Mouse (Mus musculus): Measurements from ENCODE around the gene Adcy2. TPM values are rescaled to one million over a fixed set of nuclear protein-coding genes. Genes with fewer than 3 reads are reported as not detected.
A peak's percentile ranks its signal among the peaks of the same experiment; 100 is the strongest.

The Adcy2 gene
- polyA plus RNA-seq, 1 experiment from 2014 or later, result 7.8 TPM

DNA sequence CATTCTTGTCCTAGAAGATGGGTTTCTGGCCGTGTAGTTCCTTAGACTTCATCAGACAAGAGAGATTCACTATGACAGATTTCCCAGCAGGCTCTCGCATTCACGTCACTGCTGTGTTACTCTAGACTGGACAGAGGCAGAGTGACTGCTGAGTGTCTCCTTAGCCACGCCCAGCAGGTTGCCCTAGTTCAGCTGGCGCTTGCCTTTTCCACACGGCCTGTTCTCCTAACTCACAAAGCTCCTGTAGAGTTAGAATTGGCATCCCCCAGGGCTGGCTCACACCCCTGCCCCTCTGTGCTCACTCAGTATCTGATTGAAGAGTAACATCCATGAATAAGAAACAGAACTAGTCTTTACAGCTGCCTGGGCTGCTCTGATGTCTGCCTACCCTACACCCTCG, 413.9 kb downstream of the Adcy2 start:
- Histone ChIP-seq H3K36me3 (ENCODE audit: control insufficient read depth, insufficient read depth, low read length) (peaks cover 20% of the 10 kb centered on the region; the same call in 1 of the 2 replicates), H3K4me3 (ENCODE audit: low read depth, low read length) (no peak overlapping the region), H3K9me3 (ENCODE audit: control insufficient read depth, low read length) (no peaks in the 10 kb centered on the region), H3K4me2 (ENCODE audit: low read depth) (no peak overlapping the region), H3K27ac (ENCODE audit: low read depth, low read length) (no peak overlapping the region), H3K9ac (ENCODE audit: low read length) (no peak overlapping the region), H3K27me3 (ENCODE audit: control insufficient read depth, insufficient read depth, low read length) (no peaks in the 10 kb centered on the region), H3K4me1 (ENCODE audit: control insufficient read depth, insufficient read depth, low read length) (0 out of 2 replicates have a peak, but pooled peaks cover 2% of the 10 kb centered on the region)
- 89% methylated on average over 7 of the region's 7 CpGs for WGBS
- no peak for ATAC-seq (ENCODE audit: insufficient read depth, low FRiP score, low TSS enrichment)
- no peak for DNase-seq (ENCODE audit: low spot score)

DNA sequence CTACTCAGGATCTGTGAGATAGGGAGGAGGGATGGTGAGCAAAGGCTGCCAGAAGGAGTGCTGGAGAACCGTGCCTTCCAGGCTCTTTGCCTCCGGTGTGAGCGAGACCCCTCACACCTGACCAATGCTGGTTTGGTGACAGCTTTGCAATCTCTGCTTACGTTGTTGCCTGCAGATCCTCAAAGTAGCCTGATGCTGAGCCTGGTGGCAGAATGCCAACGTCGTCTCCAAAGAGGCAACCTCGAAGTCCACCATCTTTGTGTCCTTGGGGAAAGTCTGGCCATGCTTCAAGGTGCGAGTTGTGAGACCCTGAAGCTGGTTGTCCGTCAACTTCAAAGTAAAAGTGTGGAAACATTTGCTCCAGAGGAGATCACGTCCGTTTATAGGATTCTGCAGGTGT, 415.4 kb downstream of the Adcy2 start:
- Histone ChIP-seq H3K36me3 (ENCODE audit: control insufficient read depth, insufficient read depth, low read length) (peaks cover 16% of the 10 kb centered on the region; the same call in 1 of the 2 replicates), H3K4me3 (ENCODE audit: low read depth, low read length) (no peak overlapping the region), H3K9ac (ENCODE audit: low read length) (no peak overlapping the region), H3K4me1 (ENCODE audit: control insufficient read depth, insufficient read depth, low read length) (0 out of 2 replicates have a peak, but pooled peaks cover 2% of the 10 kb centered on the region), H3K9me3 (ENCODE audit: control insufficient read depth, low read length) (no peaks in the 10 kb centered on the region), H3K4me2 (ENCODE audit: low read depth) (no peak overlapping the region), H3K27ac (ENCODE audit: low read depth, low read length) (no peak overlapping the region), H3K27me3 (ENCODE audit: control insufficient read depth, insufficient read depth, low read length) (no peaks in the 10 kb centered on the region)
- DNase-seq (ENCODE audit: low spot score) (no peak), ATAC-seq (ENCODE audit: insufficient read depth, low FRiP score, low TSS enrichment) (no peak)
- WGBS, result 92% methylated on average over 11 of the region's 11 CpGs

DNA sequence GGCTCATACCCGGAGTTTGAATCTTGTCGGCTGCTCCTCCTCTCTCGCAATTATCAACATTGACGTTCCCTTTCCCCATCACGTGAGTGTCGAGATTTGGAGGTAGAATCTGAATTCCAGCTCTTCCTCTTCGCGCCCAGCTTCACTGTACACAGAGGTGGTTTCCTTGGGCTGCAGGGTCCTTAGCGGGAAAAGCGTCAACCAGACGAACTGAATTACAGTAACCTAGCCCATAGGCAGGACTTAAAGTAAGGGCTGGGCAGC, 416.9 kb downstream of the Adcy2 start:
- peak; percentile 24 for DNase-seq (ENCODE audit: low spot score)
- Histone ChIP-seq H3K4me3 (ENCODE audit: low read depth, low read length) (peak overlapping the region; percentile 72), H3K9ac (ENCODE audit: low read length) (peak overlapping the region; percentile 68), H3K4me1 (ENCODE audit: control insufficient read depth, insufficient read depth, low read length) (0 out of 2 replicates have a peak, but pooled peaks cover 2% of the 10 kb centered on the region), H3K36me3 (ENCODE audit: control insufficient read depth, insufficient read depth, low read length) (peaks cover 8% of the 10 kb centered on the region; the same call in 1 of the 2 replicates), H3K4me2 (ENCODE audit: low read depth) (peak overlapping the region; percentile 52), H3K27me3 (ENCODE audit: control insufficient read depth, insufficient read depth, low read length) (no peaks in the 10 kb centered on the region), H3K9me3 (ENCODE audit: control insufficient read depth, low read length) (no peaks in the 10 kb centered on the region), H3K27ac (ENCODE audit: low read depth, low read length) (0 out of 2 replicates have a peak overlapping the region, but pooled peaks have one; percentile 21)
- under 1% methylated on average over 11 of the region's 11 CpGs for WGBS
- peak; percentile 16 for ATAC-seq (ENCODE audit: insufficient read depth, low FRiP score, low TSS enrichment)

- ATAC-seq (ENCODE audit: insufficient read depth, low FRiP score, low TSS enrichment) (peak; percentile 99), DNase-seq (ENCODE audit: low spot score) (peak; percentile 99)
- under 1% methylated on average over 77 of the region's 81 CpGs for WGBS
- 0 out of 2 replicates have a peak within 1 kb of the TSS, but pooled peaks have one; percentile 21 for H3K27ac ChIP-seq (ENCODE audit: low read depth, low read length)
- peak within 1 kb of the TSS; percentile 72 for H3K4me3 ChIP-seq (ENCODE audit: low read depth, low read length)
- H3K9ac ChIP-seq (ENCODE audit: low read length), result peak within 1 kb of the TSS; percentile 68
- H3K27me3 ChIP-seq (ENCODE audit: control insufficient read depth, insufficient read depth, low read length), result no peaks in the 10 kb centered on the region
- no peaks in the 10 kb centered on the region for H3K9me3 ChIP-seq (ENCODE audit: control insufficient read depth, low read length)
- H3K36me3 ChIP-seq (ENCODE audit: control insufficient read depth, insufficient read depth, low read length), result peaks cover 8% of the 10 kb centered on the region; the same call in 1 of the 2 replicates
- 0 out of 2 replicates have a peak, but pooled peaks cover 2% of the 10 kb centered on the region for H3K4me1 ChIP-seq (ENCODE audit: control insufficient read depth, insufficient read depth, low read length)
- H3K4me2 ChIP-seq (ENCODE audit: low read depth), result peak within 1 kb of the TSS; percentile 52
Observed at GRCm38 (mm10) chr13:68581747-68582516, 417.4 kb downstream of the Adcy2 start, which contains the start of the genes Mtrr and Fastkd3. TSS of gene Mtrr (minus strand) at chr13:68582149. TSS of gene Fastkd3 (plus strand) at chr13:68582234.

GRCm38 (mm10) chr13:68581086-68581740, 418.1 kb downstream of the Adcy2 start:
- H3K4me3 ChIP-seq (ENCODE audit: low read depth, low read length), result peak overlapping the region; percentile 72
- 0 out of 2 replicates have a peak, but pooled peaks cover 2% of the 10 kb centered on the region for H3K4me1 ChIP-seq (ENCODE audit: control insufficient read depth, insufficient read depth, low read length)
- H3K36me3 ChIP-seq (ENCODE audit: control insufficient read depth, insufficient read depth, low read length), result peaks cover 8% of the 10 kb centered on the region; the same call in 1 of the 2 replicates
- no peaks in the 10 kb centered on the region for H3K9me3 ChIP-seq (ENCODE audit: control insufficient read depth, low read length)
- no peaks in the 10 kb centered on the region for H3K27me3 ChIP-seq (ENCODE audit: control insufficient read depth, insufficient read depth, low read length)
- ATAC-seq (ENCODE audit: insufficient read depth, low FRiP score, low TSS enrichment), result no peak; the same call in 1 of the 2 replicates
- WGBS, result 33% methylated on average over 14 of the region's 14 CpGs
- H3K9ac ChIP-seq (ENCODE audit: low read length), result peak overlapping the region; percentile 68
- no peak overlapping the region for H3K27ac ChIP-seq (ENCODE audit: low read depth, low read length)
- H3K4me2 ChIP-seq (ENCODE audit: low read depth), result peak overlapping the region; percentile 52
- DNase-seq (ENCODE audit: low spot score), result no peak

DNA sequence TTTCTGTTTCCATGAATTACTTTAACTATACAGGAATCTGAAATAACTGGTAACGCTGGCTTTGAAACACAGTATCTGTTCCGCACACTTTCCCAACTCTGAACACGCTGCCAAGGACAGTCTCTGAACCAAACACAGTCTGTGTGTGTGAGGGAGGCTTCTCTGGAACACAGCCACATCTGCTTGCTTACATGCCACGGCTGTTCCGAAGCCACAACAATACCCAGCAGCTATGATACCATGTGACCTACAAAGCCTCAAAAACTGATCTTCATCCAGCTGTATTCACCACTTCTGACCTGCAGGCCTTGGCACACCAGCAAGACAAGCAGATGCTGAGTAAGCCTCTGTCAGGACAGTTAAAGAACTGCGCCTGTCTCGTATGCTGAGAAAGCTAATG, 421.4 kb downstream of the Adcy2 start:
- DNase-seq (ENCODE audit: low spot score) (no peak), ATAC-seq (ENCODE audit: insufficient read depth, low FRiP score, low TSS enrichment) (no peak)
- Histone ChIP-seq H3K9me3 (ENCODE audit: control insufficient read depth, low read length) (no peaks in the 10 kb centered on the region), H3K27ac (ENCODE audit: low read depth, low read length) (no peak overlapping the region), H3K4me3 (ENCODE audit: low read depth, low read length) (no peak overlapping the region), H3K4me1 (ENCODE audit: control insufficient read depth, insufficient read depth, low read length) (0 out of 2 replicates have a peak, but pooled peaks cover 2% of the 10 kb centered on the region), H3K27me3 (ENCODE audit: control insufficient read depth, insufficient read depth, low read length) (no peaks in the 10 kb centered on the region), H3K36me3 (ENCODE audit: control insufficient read depth, insufficient read depth, low read length) (no peaks in the 10 kb centered on the region; the same call in 1 of the 2 replicates), H3K9ac (ENCODE audit: low read length) (no peak overlapping the region), H3K4me2 (ENCODE audit: low read depth) (no peak overlapping the region)
- WGBS, result 93% methylated on average over 7 of the region's 7 CpGs

DNA sequence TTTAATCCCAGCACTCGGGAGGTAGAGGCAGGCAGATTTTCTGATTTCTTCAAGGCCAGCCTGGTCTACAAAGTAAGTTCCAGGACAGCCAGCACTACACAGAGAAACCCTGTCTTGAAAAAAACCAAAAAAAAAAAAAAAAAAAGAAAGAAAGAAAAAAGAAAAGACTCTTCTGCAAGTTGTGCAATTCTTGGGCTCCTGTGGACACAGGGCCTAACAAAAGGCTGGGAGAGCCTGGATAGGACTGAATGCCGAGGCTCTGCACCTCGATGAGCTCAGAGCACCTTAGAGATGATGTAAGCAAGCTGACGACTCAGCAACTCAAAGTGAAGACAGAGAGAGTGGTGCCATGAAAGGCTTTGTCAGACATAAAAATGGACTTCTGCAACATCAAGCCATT, 424.9 kb downstream of the Adcy2 start:
- DNase-seq (ENCODE audit: low spot score) (no peak), ATAC-seq (ENCODE audit: insufficient read depth, low FRiP score, low TSS enrichment) (no peak)
- WGBS, result 88% methylated on average over 4 of the region's 4 CpGs
- Histone ChIP-seq H3K36me3 (ENCODE audit: control insufficient read depth, insufficient read depth, low read length) (peaks cover 6% of the 10 kb centered on the region), H3K27me3 (ENCODE audit: control insufficient read depth, insufficient read depth, low read length) (no peaks in the 10 kb centered on the region), H3K4me3 (ENCODE audit: low read depth, low read length) (no peak overlapping the region), H3K4me1 (ENCODE audit: control insufficient read depth, insufficient read depth, low read length) (no peaks in the 10 kb centered on the region), H3K27ac (ENCODE audit: low read depth, low read length) (no peak overlapping the region), H3K9ac (ENCODE audit: low read length) (no peak overlapping the region), H3K9me3 (ENCODE audit: control insufficient read depth, low read length) (no peaks in the 10 kb centered on the region), H3K4me2 (ENCODE audit: low read depth) (no peak overlapping the region)

GRCm38 (mm10) chr13:68572966-68573913, 426.1 kb downstream of the Adcy2 start:
- no peaks in the 10 kb centered on the region for H3K9me3 ChIP-seq (ENCODE audit: control insufficient read depth, low read length)
- no peak for DNase-seq (ENCODE audit: low spot score)
- H3K36me3 ChIP-seq (ENCODE audit: control insufficient read depth, insufficient read depth, low read length), result peaks cover 10% of the 10 kb centered on the region
- no peak overlapping the region for H3K4me3 ChIP-seq (ENCODE audit: low read depth, low read length)
- H3K9ac ChIP-seq (ENCODE audit: low read length), result no peak overlapping the region
- H3K27me3 ChIP-seq (ENCODE audit: control insufficient read depth, insufficient read depth, low read length), result no peaks in the 10 kb centered on the region
- H3K27ac ChIP-seq (ENCODE audit: low read depth, low read length), result no peak overlapping the region
- no peak overlapping the region for H3K4me2 ChIP-seq (ENCODE audit: low read depth)
- H3K4me1 ChIP-seq (ENCODE audit: control insufficient read depth, insufficient read depth, low read length), result no peaks in the 10 kb centered on the region
- ATAC-seq (ENCODE audit: insufficient read depth, low FRiP score, low TSS enrichment), result no peak; the same call in 1 of the 2 replicates
- 55% methylated on average over 10 of the region's 10 CpGs for WGBS
